ENCODE assay signal across 10 mouse cellular contexts in genomic region chr4:133257230-133257629, GRCm38 (mm10). TPM values are rescaled to one million over a fixed set of nuclear protein-coding genes. Genes with fewer than 3 reads are reported as not detected.
DNase-seq lines count a peak whose midpoint lies in the region; ATAC-seq and TF ChIP-seq lines count a peak whose summit lies in the region.
"Had no signal": no experiment of that assay in that cellular context is flagged by ENCODE, and none has a peak within 500 bp of the region (broad histone marks: within the 10 kb centered on the region; RNA-seq: fewer than 3 reads in every experiment).

No protein-coding gene starts in this region.

- no peaks in the 10 kb centered on the region for H3K9me3 ChIP-seq in limb, embryonic 14.5 days (ENCODE audit: control insufficient read depth, low read length)

- no peaks in the 10 kb centered on the region for H3K4me1 ChIP-seq in limb, embryonic 14.5 days (ENCODE audit: control insufficient read depth, insufficient read depth, low read length)

- no peak for ATAC-seq in limb, embryonic 14.5 days (ENCODE audit: low FRiP score, low read depth)
- no peak for ATAC-seq in granulocyte monocyte progenitor cell, adult 5-6 weeks (replicated peaks; ENCODE audit: poor library complexity, severe bottlenecking)
- ATAC-seq: Patski had no signal

- peak; percentile 46 for DNase-seq in adrenal gland, postnatal 10 days
- no peak for DNase-seq in adrenal gland, postnatal 14 days
- peak; percentile 63 for DNase-seq in urinary bladder, postnatal 14 days (ENCODE audit: low spot score)
- DNase-seq in urinary bladder, postnatal 10 days (ENCODE audit: low spot score), result no peak
- DNase-seq in limb, embryonic 14.5 days (ENCODE audit: low spot score), result no peak
- DNase-seq in adrenal gland, postnatal 4 days (ENCODE audit: low spot score in 2 of 2), result no peak
- no peak for DNase-seq in gastrocnemius, postnatal 4 days (ENCODE audit: low spot score in 2 of 2)

- 23% methylated on average over 12 of the region's 12 CpGs for WGBS in limb, embryonic 14.5 days

- no peak for TF ChIP-seq POLR2A in limb, embryonic 14.5 days (IDR thresholded peaks at IDR 0.05; ENCODE audit: borderline replicate concordance, extremely low read depth, insufficient read depth, insufficient read length)

- H3K4me2 ChIP-seq in limb, embryonic 14.5 days (replicated peaks; ENCODE audit: low read depth, low read length, severe bottlenecking), result peak overlapping the region; percentile 26
- H3K4me2 ChIP-seq: midbrain, embryonic 11.5 days had no signal

- H3K27me3 ChIP-seq in limb, embryonic 14.5 days (ENCODE audit: control insufficient read depth, insufficient read depth, low read length), result peaks cover 11% of the 10 kb centered on the region
- H3K27me3 ChIP-seq: Patski had no signal

- peak overlapping the region; percentile 10; the same call in 1 of the 2 replicates for H3K4me3 ChIP-seq in limb, embryonic 14.5 days (replicated peaks; ENCODE audit: low read length)

- no peak overlapping the region for H3K9ac ChIP-seq in limb, embryonic 14.5 days (ENCODE audit: low read depth, low read length, severe bottlenecking)

- H3K36me3 ChIP-seq in limb, embryonic 14.5 days (ENCODE audit: control insufficient read depth, insufficient read depth, low read length), result no peaks in the 10 kb centered on the region

- no peak overlapping the region for H3K27ac ChIP-seq in limb, embryonic 14.5 days (replicated peaks; ENCODE audit: low read depth, low read length)

RNA-seq across cellular contexts. Expression of gene Sytl1, which starts 5.7 kb away (rescaled TPM):
- 1 to 10 TPM; 5.2 to 6.3 TPM for total RNA-seq in adrenal gland, postnatal 10 days (2021)
- 5.3 and 6.2 TPM in 2 replicates for total RNA-seq in adrenal gland, postnatal 14 days (2021)
- polyA plus RNA-seq in limb, embryonic 14.5 days (2012; rRNA removed), result 14.3 and 15.7 TPM in 2 replicates
- 17.9 and 23.3 TPM in 2 replicates for polyA plus RNA-seq in limb, embryonic 14.5 days (2014; fragmentation: Nextera tagmentation; extraction: Ambion mirVana)
- 1.8 and 6.1 TPM in 2 replicates for total RNA-seq in granulocyte monocyte progenitor cell, adult 5-6 weeks (2014; fragmentation: Nextera tagmentation)
- total RNA-seq in granulocyte monocyte progenitor cell, adult 5-6 weeks (2017), result 2.2 and 2.6 TPM in 2 replicates
- total RNA-seq in adrenal gland, postnatal 4 days (2021), result 1 to 10 TPM; 1.5 to 2.4 TPM
- total RNA-seq in gastrocnemius, postnatal 4 days (2021), result 1 to 10 TPM; 1.0 TPM

RNA-seq across cellular contexts. Expression of gene Map3k6, which starts 16.6 kb away (rescaled TPM):
- total RNA-seq in adrenal gland, postnatal 10 days (2021), result 10 to 100 TPM; 17.2 to 36.7 TPM
- total RNA-seq in adrenal gland, postnatal 14 days (2021), result 35.3 and 61.4 TPM in 2 replicates
- polyA plus RNA-seq in limb, embryonic 14.5 days (2012; rRNA removed), result 6.7 and 7.5 TPM in 2 replicates
- 9.4 and 10.4 TPM in 2 replicates for polyA plus RNA-seq in limb, embryonic 14.5 days (2014; fragmentation: Nextera tagmentation; extraction: Ambion mirVana)
- total RNA-seq in granulocyte monocyte progenitor cell, adult 5-6 weeks (2014; fragmentation: Nextera tagmentation), result 0.19 and 2.0 TPM in 2 replicates
- total RNA-seq in granulocyte monocyte progenitor cell, adult 5-6 weeks (2017), result 3.7 and 4.1 TPM in 2 replicates
- total RNA-seq in adrenal gland, postnatal 4 days (2021), result 10 to 100 TPM; 24.8 to 25.2 TPM
- 1 to 10 TPM; 2.3 to 2.6 TPM for total RNA-seq in gastrocnemius, postnatal 4 days (2021)

RNA-seq across cellular contexts. Expression of gene Tmem222, which starts 20.4 kb away (rescaled TPM):
- 10 to 100 TPM; 49.5 to 54.8 TPM for total RNA-seq in adrenal gland, postnatal 10 days (2021)
- total RNA-seq in adrenal gland, postnatal 14 days (2021), result 48.7 and 55.0 TPM in 2 replicates
- 101 and 119 TPM in 2 replicates for polyA plus RNA-seq in limb, embryonic 14.5 days (2012; rRNA removed)
- polyA plus RNA-seq in limb, embryonic 14.5 days (2014; fragmentation: Nextera tagmentation; extraction: Ambion mirVana), result 81.6 and 84.1 TPM in 2 replicates
- total RNA-seq in granulocyte monocyte progenitor cell, adult 5-6 weeks (2014; fragmentation: Nextera tagmentation), result 52.0 and 54.1 TPM in 2 replicates
- total RNA-seq in granulocyte monocyte progenitor cell, adult 5-6 weeks (2017), result 16.0 and 20.0 TPM in 2 replicates
- 10 to 100 TPM; 65.5 to 78.0 TPM for total RNA-seq in adrenal gland, postnatal 4 days (2021)
- total RNA-seq in gastrocnemius, postnatal 4 days (2021), result 10 to 100 TPM; 28.7 to 29.1 TPM

RNA-seq across cellular contexts. Expression of gene Gpr3, which starts 44.9 kb away (rescaled TPM):
- total RNA-seq in adrenal gland, postnatal 10 days (2021), result under 1 TPM; 0.36 to 0.99 TPM
- 0.19 TPM in 2 replicates for total RNA-seq in adrenal gland, postnatal 14 days (2021)
- polyA plus RNA-seq in limb, embryonic 14.5 days (2012; rRNA removed), result 0.84 and 1.1 TPM in 2 replicates
- 0.22 TPM in 1 of 2 replicates, not detected in the other for polyA plus RNA-seq in limb, embryonic 14.5 days (2014; fragmentation: Nextera tagmentation; extraction: Ambion mirVana)
- total RNA-seq in granulocyte monocyte progenitor cell, adult 5-6 weeks (2014; fragmentation: Nextera tagmentation), result not detected in 2 replicates
- 0.36 TPM in 1 of 2 replicates, not detected in the other for total RNA-seq in granulocyte monocyte progenitor cell, adult 5-6 weeks (2017)
- total RNA-seq in adrenal gland, postnatal 4 days (2021), result under 1 TPM in 1 of 2 experiments, not detected in 1; 0.31 TPM
- not detected for total RNA-seq in gastrocnemius, postnatal 4 days (2021)

RNA-seq across cellular contexts. Expression of gene Cd164l2, which starts 45.3 kb away (rescaled TPM):
- 1 to 10 TPM; 2.2 to 2.4 TPM for total RNA-seq in adrenal gland, postnatal 10 days (2021)
- 2.4 and 5.0 TPM in 2 replicates for total RNA-seq in adrenal gland, postnatal 14 days (2021)
- polyA plus RNA-seq in limb, embryonic 14.5 days (2012; rRNA removed), result 3.2 and 3.4 TPM in 2 replicates
- polyA plus RNA-seq in limb, embryonic 14.5 days (2014; fragmentation: Nextera tagmentation; extraction: Ambion mirVana), result 4.9 and 6.3 TPM in 2 replicates
- total RNA-seq in granulocyte monocyte progenitor cell, adult 5-6 weeks (2014; fragmentation: Nextera tagmentation), result not detected in 2 replicates
- not detected in 2 replicates for total RNA-seq in granulocyte monocyte progenitor cell, adult 5-6 weeks (2017)
- 1 to 10 TPM; 2.3 to 5.2 TPM for total RNA-seq in adrenal gland, postnatal 4 days (2021)
- under 1 TPM in 1 of 2 experiments, not detected in 1; 0.74 TPM for total RNA-seq in gastrocnemius, postnatal 4 days (2021)

Comparison
In these comparisons a context has a peak if more than half of its experiments do, and no peak if none do; other contexts are left out.
1. DNase-seq: peak in adrenal gland, postnatal 10 days (single experiment) and urinary bladder, postnatal 14 days (single experiment); none in adrenal gland, postnatal 14 days (single experiment), urinary bladder, postnatal 10 days (single experiment), limb, embryonic 14.5 days (single experiment), adrenal gland, postnatal 4 days (0 of 2) and gastrocnemius, postnatal 4 days (0 of 2).